Mouse (Mus musculus): ENCODE measurements around the gene Htr1f.

The Htr1f gene

GRCm38 (mm10) chr16:64973533-64974305, 131.9 kb downstream of the Htr1f start:
- DNase-seq (ENCODE audit: extremely low read depth, insufficient read length, low spot score): no peak

- no peak for DNase-seq (ENCODE audit: extremely low read depth, insufficient read length, low spot score)
Measured at GRCm38 (mm10) chr16:64961690-64962089, 144.0 kb downstream of the Htr1f start.

- no peak for DNase-seq (ENCODE audit: extremely low read depth, insufficient read length, low spot score)
Measured at GRCm38 (mm10) chr16:64941646-64942195, 163.9 kb downstream of the Htr1f start.

- DNase-seq (ENCODE audit: extremely low read depth, insufficient read length, low spot score): no peak
Measured at GRCm38 (mm10) chr16:64934793-64935192, 170.9 kb downstream of the Htr1f start.

GRCm38 (mm10) chr16:64934011-64934410, 171.6 kb downstream of the Htr1f start:
- DNase-seq (ENCODE audit: extremely low read depth, insufficient read length, low spot score): no peak

GRCm38 (mm10) chr16:64923500-64923899, 182.2 kb downstream of the Htr1f start:
- DNase-seq (ENCODE audit: extremely low read depth, insufficient read length, low spot score): no peak

GRCm38 (mm10) chr16:64908747-64909146, 196.9 kb downstream of the Htr1f start:
- no peak for DNase-seq (ENCODE audit: extremely low read depth, insufficient read length, low spot score)

GRCm38 (mm10) chr16:64907112-64907511, 198.5 kb downstream of the Htr1f start:
- no peak for DNase-seq (ENCODE audit: extremely low read depth, insufficient read length, low spot score)

- no peak for DNase-seq (ENCODE audit: extremely low read depth, insufficient read length, low spot score)
Measured at GRCm38 (mm10) chr16:64903328-64903727, 202.3 kb downstream of the Htr1f start.

- no peak for DNase-seq (ENCODE audit: extremely low read depth, insufficient read length, low spot score)
Measured at GRCm38 (mm10) chr16:64899084-64899483, 206.6 kb downstream of the Htr1f start.

- DNase-seq (ENCODE audit: extremely low read depth, insufficient read length, low spot score): no peak
Measured at GRCm38 (mm10) chr16:64889496-64889895, 216.2 kb downstream of the Htr1f start.

GRCm38 (mm10) chr16:64885547-64885946, 220.1 kb downstream of the Htr1f start:
- no peak for DNase-seq (ENCODE audit: extremely low read depth, insufficient read length, low spot score)

- no peak for DNase-seq (ENCODE audit: extremely low read depth, insufficient read length, low spot score)
Measured at GRCm38 (mm10) chr16:64885142-64885541, 220.5 kb downstream of the Htr1f start.

- DNase-seq (ENCODE audit: extremely low read depth, insufficient read length, low spot score): no peak
Measured at GRCm38 (mm10) chr16:64884420-64884838, 221.2 kb downstream of the Htr1f start.

GRCm38 (mm10) chr16:64883896-64884295, 221.8 kb downstream of the Htr1f start:
- DNase-seq (ENCODE audit: extremely low read depth, insufficient read length, low spot score): no peak

GRCm38 (mm10) chr16:64881442-64881841, 224.2 kb downstream of the Htr1f start:
- DNase-seq (ENCODE audit: extremely low read depth, insufficient read length, low spot score): no peak

- no peak for DNase-seq (ENCODE audit: extremely low read depth, insufficient read length, low spot score)
Measured at GRCm38 (mm10) chr16:64880986-64881385, 224.7 kb downstream of the Htr1f start.

GRCm38 (mm10) chr16:64879735-64880134, 225.9 kb downstream of the Htr1f start:
- no peak for DNase-seq (ENCODE audit: extremely low read depth, insufficient read length, low spot score)

GRCm38 (mm10) chr16:64878611-64879132, 227.0 kb downstream of the Htr1f start:
- DNase-seq (ENCODE audit: extremely low read depth, insufficient read length, low spot score): no peak

GRCm38 (mm10) chr16:64877314-64877713, 228.3 kb downstream of the Htr1f start:
- DNase-seq (ENCODE audit: extremely low read depth, insufficient read length, low spot score): no peak

- no peak for DNase-seq (ENCODE audit: extremely low read depth, insufficient read length, low spot score)
Measured at GRCm38 (mm10) chr16:64876631-64877265, 228.9 kb downstream of the Htr1f start.

- DNase-seq (ENCODE audit: extremely low read depth, insufficient read length, low spot score): no peak
Measured at GRCm38 (mm10) chr16:64875822-64876221, 229.8 kb downstream of the Htr1f start.

All from 3134 (cell line).